In the genomic region with DNA sequence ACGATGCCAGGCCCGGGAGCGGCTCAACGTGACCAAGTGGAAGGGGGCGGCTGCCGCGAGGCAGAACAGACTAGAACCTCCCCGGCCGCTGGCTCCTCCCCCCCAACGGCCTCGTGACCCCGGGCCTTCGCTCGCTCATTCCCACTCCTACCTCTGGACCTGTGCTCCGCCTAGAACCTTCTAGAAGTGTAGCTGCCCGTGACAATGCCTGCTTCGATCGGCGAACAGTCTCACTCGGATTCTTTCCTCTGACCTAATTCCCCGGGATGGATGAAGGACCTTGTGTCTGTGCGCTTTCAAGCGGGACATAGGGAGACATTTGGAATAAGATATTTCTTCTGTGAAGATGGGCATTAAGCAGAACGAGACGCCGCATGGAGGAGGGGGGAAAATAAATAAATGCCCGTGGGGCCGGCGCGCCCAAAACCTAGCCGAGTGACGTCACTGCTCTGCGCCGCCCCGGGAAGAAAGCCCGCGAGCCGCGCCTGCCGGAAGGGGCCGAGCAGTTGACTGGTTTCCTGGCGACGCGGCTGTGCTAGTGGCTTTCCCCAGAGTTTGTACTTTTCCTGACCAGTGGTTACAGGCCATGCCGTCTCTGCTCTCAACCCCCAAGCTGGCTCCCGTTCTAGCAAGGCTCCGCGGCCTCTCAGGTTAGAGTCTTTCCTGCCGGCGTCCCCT, we compare ENCODE assay signal across 8 mouse cellular contexts. TPM values are rescaled to one million over a fixed set of nuclear protein-coding genes. Genes with fewer than 3 reads are reported as not detected.
DNase-seq lines count a peak whose midpoint lies in the region; ATAC-seq lines count a peak whose summit lies in the region.

St13 (minus strand) TSS at position 440 of the 678 bp plus-strand sequence.
Xpnpep3 (plus strand) TSS at position 501 of the 678 bp plus-strand sequence.

- H3K27me3 ChIP-seq in heart, embryonic 14.5 days (ENCODE audit: control insufficient read depth, insufficient read depth, low read length) = no peaks in the 10 kb centered on the region
- no peaks in the 10 kb centered on the region for H3K27me3 ChIP-seq in liver, embryonic 13.5 days
- no peaks in the 10 kb centered on the region for H3K27me3 ChIP-seq in stomach, embryonic 16.5 days (ENCODE audit: control insufficient read depth, insufficient read depth, low read length)

- H3K4me2 ChIP-seq in heart, embryonic 14.5 days (ENCODE audit: low read length) = peak within 1 kb of the TSS; percentile 69
- H3K4me2 ChIP-seq in liver, embryonic 13.5 days = peak within 1 kb of the TSS; percentile 98
- peak within 1 kb of the TSS; percentile 80 for H3K4me2 ChIP-seq in stomach, embryonic 16.5 days (ENCODE audit: low read depth, low read length)

- peak within 1 kb of the TSS; percentile 96 for H3K4me3 ChIP-seq in brown adipose tissue, adult 24 weeks (ENCODE audit: insufficient read depth, low read depth, low read length)
- H3K4me3 ChIP-seq in heart, embryonic 14.5 days (ENCODE audit: control insufficient read depth in 1 of 2, insufficient read depth in 1 of 2, low read depth in 1 of 2, low read length in 2 of 2) = peak within 1 kb of the TSS; percentile 88 to 97
- H3K4me3 ChIP-seq in liver, embryonic 13.5 days (replicated peaks) = peak within 1 kb of the TSS; percentile 97
- peak within 1 kb of the TSS; percentile 100 for H3K4me3 ChIP-seq in stomach, embryonic 16.5 days (replicated peaks; ENCODE audit: low read length)

- no peaks in the 10 kb centered on the region for H3K9me3 ChIP-seq in heart, embryonic 14.5 days (ENCODE audit: control insufficient read depth, low read length)
- H3K9me3 ChIP-seq in liver, embryonic 13.5 days (replicated peaks) = no peaks in the 10 kb centered on the region
- H3K9me3 ChIP-seq in stomach, embryonic 16.5 days (replicated peaks; ENCODE audit: control insufficient read depth, low read length) = no peaks in the 10 kb centered on the region

- H3K27ac ChIP-seq in brown adipose tissue, adult 24 weeks (replicated peaks; ENCODE audit: low read depth, low read length) = peak within 1 kb of the TSS; percentile 99
- H3K27ac ChIP-seq in heart, embryonic 14.5 days (replicated peaks in 1 of 2; ENCODE audit: control insufficient read depth in 1 of 2, insufficient read depth in 1 of 2, low read depth in 2 of 2, low read length in 2 of 2) = peak within 1 kb of the TSS; percentile 92 to 98
- H3K27ac ChIP-seq in liver, embryonic 13.5 days = peak within 1 kb of the TSS; percentile 89
- H3K27ac ChIP-seq in stomach, embryonic 16.5 days (ENCODE audit: low read length) = peak within 1 kb of the TSS; percentile 96

- WGBS in heart, embryonic 14.5 days = under 1% methylated on average over 50 of the region's 50 CpGs
- WGBS in liver, embryonic 13.5 days (ENCODE audit: insufficient replicate concordance) = under 1% methylated on average over 50 of the region's 50 CpGs
- WGBS in stomach, embryonic 16.5 days = under 1% methylated on average over 49 of the region's 50 CpGs

- peak; percentile 100 for ATAC-seq in heart, embryonic 14.5 days (ENCODE audit: insufficient number of reproducible peaks, insufficient read depth, low FRiP score, low read depth)
- ATAC-seq in liver, embryonic 13.5 days (ENCODE audit: low read depth) = peak; percentile 99
- ATAC-seq in stomach, embryonic 16.5 days (ENCODE audit: insufficient read depth, low FRiP score) = peak; percentile 100

- no peaks in the 10 kb centered on the region for H3K4me1 ChIP-seq in brown adipose tissue, adult 24 weeks (ENCODE audit: control insufficient read depth, insufficient read depth, insufficient read length, low read length)
- H3K4me1 ChIP-seq in heart, embryonic 14.5 days (ENCODE audit: control insufficient read depth in 2 of 2, insufficient read depth in 2 of 2, low read length in 2 of 2) = peaks cover 0 to 13% of the 10 kb centered on the region in 2 experiments; a peak in 2 of 4 replicates
- peaks cover 50% of the 10 kb centered on the region for H3K4me1 ChIP-seq in liver, embryonic 13.5 days (replicated peaks)
- peaks cover 22% of the 10 kb centered on the region for H3K4me1 ChIP-seq in stomach, embryonic 16.5 days (ENCODE audit: control insufficient read depth, insufficient read depth, low read length)

- no peaks in the 10 kb centered on the region for H3K36me3 ChIP-seq in heart, embryonic 14.5 days (ENCODE audit: control insufficient read depth, insufficient read depth, low read length)
- H3K36me3 ChIP-seq in liver, embryonic 13.5 days = no peaks in the 10 kb centered on the region
- no peaks in the 10 kb centered on the region for H3K36me3 ChIP-seq in stomach, embryonic 16.5 days (ENCODE audit: control insufficient read depth, insufficient read depth, low read length)

- peak within 1 kb of the TSS; percentile 92 for H3K9ac ChIP-seq in heart, embryonic 14.5 days (ENCODE audit: low read length)
- peak within 1 kb of the TSS; percentile 96 for H3K9ac ChIP-seq in liver, embryonic 13.5 days
- H3K9ac ChIP-seq in stomach, embryonic 16.5 days (ENCODE audit: low read length) = peak within 1 kb of the TSS; percentile 97

- DNase-seq in CD4-positive, CD25-positive, alpha-beta regulatory T cell, adult 2 months (ENCODE audit: low read depth, low spot score) = peak; percentile 97
- DNase-seq in fibroblast of lung, adult 2 months (ENCODE audit: low read depth) = peak; percentile 95
- DNase-seq in kidney, postnatal 14 days = peak; percentile 98
- DNase-seq in liver, embryonic 13.5 days = peak; percentile 94
- DNase-seq in neural tube, embryonic 10.5 days (ENCODE audit: extremely low spot score, low spot score) = peak; percentile 96

RNA-seq across cellular contexts. Expression of gene St13, which starts in this region (rescaled TPM):
- polyA plus RNA-seq in brown adipose tissue, adult 24 weeks (2012; ENCODE audit: insufficient read depth, insufficient read length, missing spikeins) = 181 and 325 TPM in 2 replicates
- 101 and 105 TPM in 2 replicates for polyA plus RNA-seq in heart, embryonic 14.5 days (2014; fragmentation: Nextera tagmentation; extraction: Ambion mirVana)
- polyA plus RNA-seq in liver, embryonic 13.5 days (2015; fragmentation: Nextera tagmentation; extraction: Ambion mirVana) = 77.9 and 98.0 TPM in 2 replicates
- 149 and 153 TPM in 2 replicates for polyA plus RNA-seq in stomach, embryonic 16.5 days (2015; fragmentation: Nextera tagmentation; extraction: Ambion mirVana)

RNA-seq across cellular contexts. Expression of gene Xpnpep3, which starts in this region (rescaled TPM):
- 15.6 and 33.2 TPM in 2 replicates for polyA plus RNA-seq in brown adipose tissue, adult 24 weeks (2012; ENCODE audit: insufficient read depth, insufficient read length, missing spikeins)
- 9.1 and 10.9 TPM in 2 replicates for polyA plus RNA-seq in heart, embryonic 14.5 days (2014; fragmentation: Nextera tagmentation; extraction: Ambion mirVana)
- polyA plus RNA-seq in liver, embryonic 13.5 days (2015; fragmentation: Nextera tagmentation; extraction: Ambion mirVana) = 6.2 and 7.7 TPM in 2 replicates
- polyA plus RNA-seq in stomach, embryonic 16.5 days (2015; fragmentation: Nextera tagmentation; extraction: Ambion mirVana) = 11.1 and 11.9 TPM in 2 replicates

Comparison
In these comparisons a context has a peak if more than half of its experiments do, and no peak if none do; other contexts are left out.
1. Peak in every context shown above with its lines: DNase-seq, ATAC-seq, H3K4me3 ChIP-seq and H3K27ac ChIP-seq.